ENCODE assay signal across 9 mouse cellular contexts in genomic region chr6:149119853-149120252, GRCm38 (mm10). TPM values are rescaled to one million over a fixed set of nuclear protein-coding genes. Genes with fewer than 3 reads are reported as not detected.
DNase-seq lines count a peak whose midpoint lies in the region; ATAC-seq and TF ChIP-seq lines count a peak whose summit lies in the region.
"Had no signal": no experiment of that assay in that cellular context is flagged by ENCODE, and none has a peak within 500 bp of the region (broad histone marks: within the 10 kb centered on the region; RNA-seq: fewer than 3 reads in every experiment).

No protein-coding gene starts in this region.

- H3K4me3 ChIP-seq in kidney, adult 2 months (ENCODE audit: insufficient read depth, low read depth, low read length): no peak overlapping the region
- no peak overlapping the region for H3K4me3 ChIP-seq in limb, embryonic 14.5 days (replicated peaks; ENCODE audit: low read length)
- no peak overlapping the region for H3K4me3 ChIP-seq in neural tube, embryonic 12.5 days
- H3K4me3 ChIP-seq: embryonic facial prominence, embryonic 12.5 days had no signal

- WGBS in kidney, adult 2 months: 40% methylated on average over 2 of the region's 2 CpGs
- 46% methylated on average over 2 of the region's 2 CpGs for WGBS in limb, embryonic 14.5 days
- 40% methylated on average over 2 of the region's 2 CpGs for WGBS in neural tube, embryonic 12.5 days

- H3K9me3 ChIP-seq in limb, embryonic 14.5 days (ENCODE audit: control insufficient read depth, low read length): no peaks in the 10 kb centered on the region
- H3K9me3 ChIP-seq in neural tube, embryonic 12.5 days: no peaks in the 10 kb centered on the region
- H3K9me3 ChIP-seq: embryonic facial prominence, embryonic 12.5 days had no signal

- peaks cover 6% of the 10 kb centered on the region; the same call in 1 of the 2 replicates for H3K4me1 ChIP-seq in kidney, adult 2 months (ENCODE audit: control insufficient read depth, insufficient read depth, low read length)
- no peaks in the 10 kb centered on the region for H3K4me1 ChIP-seq in limb, embryonic 14.5 days (ENCODE audit: control insufficient read depth, insufficient read depth, low read length)
- H3K4me1 ChIP-seq in neural tube, embryonic 12.5 days: no peaks in the 10 kb centered on the region
- H3K4me1 ChIP-seq: embryonic facial prominence, embryonic 12.5 days had no signal

- intact Hi-C loops in gastrocnemius, postnatal 14 days (cut with DNase I; ENCODE audit: low total_unique reads): loop anchor here (5.0 kb wide), 1 partner anchor 63 kb away; no protein-coding TSS in a partner anchor

- no peaks in the 10 kb centered on the region for H3K36me3 ChIP-seq in kidney, adult 2 months (ENCODE audit: control insufficient read depth, insufficient read depth, low read length)
- no peaks in the 10 kb centered on the region for H3K36me3 ChIP-seq in limb, embryonic 14.5 days (ENCODE audit: control insufficient read depth, insufficient read depth, low read length)
- no peaks in the 10 kb centered on the region for H3K36me3 ChIP-seq in neural tube, embryonic 12.5 days
- H3K36me3 ChIP-seq: embryonic facial prominence, embryonic 12.5 days had no signal

- ATAC-seq in limb, embryonic 14.5 days (ENCODE audit: low FRiP score, low read depth): 0 out of 2 replicates have a peak, but pooled peaks have one; percentile 34
- ATAC-seq in neural tube, embryonic 12.5 days (ENCODE audit: low FRiP score, low read depth): peak; percentile 56

- no peak for TF ChIP-seq POLR2A in kidney, adult 2 months (IDR thresholded peaks at IDR 0.05; ENCODE audit: low read depth, low read length)
- TF ChIP-seq POLR2A in limb, embryonic 14.5 days (IDR thresholded peaks at IDR 0.05; ENCODE audit: borderline replicate concordance, extremely low read depth, insufficient read depth, insufficient read length): no peak

- peak; percentile 42 for TF ChIP-seq CTCF in kidney, adult 2 months (conservative IDR thresholded peaks at IDR 0.05; ENCODE audit: insufficient read depth, insufficient read length, low read depth, low read length)

- H3K9ac ChIP-seq in limb, embryonic 14.5 days (ENCODE audit: low read depth, low read length, severe bottlenecking): no peak overlapping the region
- no peak overlapping the region for H3K9ac ChIP-seq in neural tube, embryonic 12.5 days
- H3K9ac ChIP-seq: embryonic facial prominence, embryonic 12.5 days had no signal

- no peak overlapping the region for H3K4me2 ChIP-seq in limb, embryonic 14.5 days (replicated peaks; ENCODE audit: low read depth, low read length, severe bottlenecking)
- H3K4me2 ChIP-seq in neural tube, embryonic 12.5 days (replicated peaks): no peak overlapping the region
- H3K4me2 ChIP-seq: embryonic facial prominence, embryonic 12.5 days had no signal

- H3K27me3 ChIP-seq in kidney, adult 2 months (replicated peaks; ENCODE audit: control insufficient read depth, insufficient read depth, low read length): no peaks in the 10 kb centered on the region
- no peaks in the 10 kb centered on the region for H3K27me3 ChIP-seq in limb, embryonic 14.5 days (ENCODE audit: control insufficient read depth, insufficient read depth, low read length)
- H3K27me3 ChIP-seq in neural tube, embryonic 12.5 days (replicated peaks): no peaks in the 10 kb centered on the region
- H3K27me3 ChIP-seq: embryonic facial prominence, embryonic 12.5 days had no signal

- no peak overlapping the region for H3K27ac ChIP-seq in kidney, adult 2 months (ENCODE audit: insufficient read depth, low read depth, low read length)
- no peak overlapping the region for H3K27ac ChIP-seq in limb, embryonic 14.5 days (replicated peaks; ENCODE audit: low read depth, low read length)
- H3K27ac ChIP-seq in neural tube, embryonic 12.5 days: no peak overlapping the region
- H3K27ac ChIP-seq: embryonic facial prominence, embryonic 12.5 days had no signal

- peak; percentile 50 for DNase-seq in urinary bladder, postnatal 25 days (ENCODE audit: low spot score)
- DNase-seq in urinary bladder, adult 2 months (ENCODE audit: low spot score): no peak
- peak; percentile 45 for DNase-seq in cerebellum, adult 9-11 months
- peak; percentile 17 for DNase-seq in gastrocnemius, postnatal 14 days
- DNase-seq in kidney, adult 2 months: peak; percentile 84
- DNase-seq in limb, embryonic 14.5 days (ENCODE audit: low spot score): peak; percentile 87
- DNase-seq in yolk sac, embryonic 10.5 days (ENCODE audit: low spot score): peak; percentile 57

RNA-seq across cellular contexts. Expression of gene Gm10203, which starts 10.1 kb away (rescaled TPM):
- not detected in 2 replicates for polyA plus RNA-seq in urinary bladder, adult 2 months (2012; rRNA removed)
- total RNA-seq in gastrocnemius, postnatal 14 days (2021): not detected
- polyA plus RNA-seq in kidney, adult 2 months (2012; rRNA removed): not detected in 2 replicates
- not detected in 2 replicates for polyA plus RNA-seq in limb, embryonic 14.5 days (2012; rRNA removed)
- not detected in 2 replicates for polyA plus RNA-seq in limb, embryonic 14.5 days (2014; fragmentation: Nextera tagmentation; extraction: Ambion mirVana)
- not detected in 2 replicates for polyA plus RNA-seq in neural tube, embryonic 12.5 days (2016; fragmentation: Nextera tagmentation; extraction: Ambion mirVana)
- polyA plus RNA-seq: embryonic facial prominence, embryonic 12.5 days had no signal

RNA-seq across cellular contexts. Expression of gene Dennd5b, which starts 18.4 kb away (rescaled TPM):
- polyA plus RNA-seq in urinary bladder, adult 2 months (2012; rRNA removed): 5.1 and 6.7 TPM in 2 replicates
- 1 to 10 TPM; 6.0 to 7.4 TPM for total RNA-seq in gastrocnemius, postnatal 14 days (2021)
- polyA plus RNA-seq in kidney, adult 2 months (2012; rRNA removed): 6.4 and 6.9 TPM in 2 replicates
- polyA plus RNA-seq in limb, embryonic 14.5 days (2012; rRNA removed): 4.7 and 4.8 TPM in 2 replicates
- polyA plus RNA-seq in limb, embryonic 14.5 days (2014; fragmentation: Nextera tagmentation; extraction: Ambion mirVana): 6.6 and 8.4 TPM in 2 replicates
- polyA plus RNA-seq in neural tube, embryonic 12.5 days (2016; fragmentation: Nextera tagmentation; extraction: Ambion mirVana): 17.4 and 20.0 TPM in 2 replicates

RNA-seq across cellular contexts. Expression of gene Etfbkmt, which starts 19.8 kb away (rescaled TPM):
- polyA plus RNA-seq in urinary bladder, adult 2 months (2012; rRNA removed): 54.1 and 67.1 TPM in 2 replicates
- 10 to 100 TPM in 1 of 2 experiments, 1 to 10 TPM in 1; 7.6 to 15.0 TPM for total RNA-seq in gastrocnemius, postnatal 14 days (2021)
- polyA plus RNA-seq in kidney, adult 2 months (2012; rRNA removed): 12.5 and 16.1 TPM in 2 replicates
- 13.5 and 15.0 TPM in 2 replicates for polyA plus RNA-seq in limb, embryonic 14.5 days (2012; rRNA removed)
- 10.4 and 12.1 TPM in 2 replicates for polyA plus RNA-seq in limb, embryonic 14.5 days (2014; fragmentation: Nextera tagmentation; extraction: Ambion mirVana)
- 6.5 and 7.3 TPM in 2 replicates for polyA plus RNA-seq in neural tube, embryonic 12.5 days (2016; fragmentation: Nextera tagmentation; extraction: Ambion mirVana)
